Mouse (Mus musculus) large intestine, adult 2 months (tissue): ENCODE results near the gene Evx1. TPM values are rescaled to one million over a fixed set of nuclear protein-coding genes. Genes with fewer than 3 reads are reported as not detected.

Experiments
- DNase-seq: peaks from one replicate; pipeline ENCODE4 v3.0.0-alpha.2; 2012; ENCODE audit warnings: low read depth, low spot score
- WGBS: fragments of 180-500 bp; shearing (Covaris S2); methylation state at CpG from one replicate; pipeline ENCODE4 v1.1.7; 2018; 5-methylcytosine and 5-hydroxymethylcytosine counted together
- polyA plus RNA-seq: library from polyadenylated mRNA; depleted of rRNA; stranded (reverse); fragments of >200 nt; gene quantifications from 2 replicates; pipeline ENCODE4 v1.2.3, GENCODE M21; 2012

Evx1 gene
- polyA plus RNA-seq, 1 experiment, result not detected

- 87% methylated on average over 5 of the region's 5 CpGs for WGBS
- no peak for DNase-seq
Observed at GRCm38 (mm10) chr6:52283896-52284295, 29.4 kb upstream of the Evx1 start.

- no peak for DNase-seq
Observed at GRCm38 (mm10) chr6:52290186-52290585, 23.1 kb upstream of the Evx1 start.

GRCm38 (mm10) chr6:52291021-52291860 is 22.1 kb upstream of the Evx1 start:
- no peak for DNase-seq
- 7% methylated on average over 45 of the region's 45 CpGs for whole genome bisulfite sequencing

More at GRCm38 (mm10) chr6:52290186-52290585, 23.1 kb upstream of the Evx1 start:
- WGBS, result 29% methylated on average over 12 of the region's 12 CpGs

GRCm38 (mm10) chr6:52292328-52292727 is 21.0 kb upstream of the Evx1 start:
- DNase-seq, result no peak
- WGBS, result 83% methylated on average over 7 of the region's 7 CpGs

GRCm38 (mm10) chr6:52294616-52295015 is 18.7 kb upstream of the Evx1 start:
- no peak for DNase-seq
- 37% methylated on average over 6 of the region's 6 CpGs for WGBS

GRCm38 (mm10) chr6:52298511-52298910 is 14.8 kb upstream of the Evx1 start:
- WGBS, result 38% methylated on average over 4 of the region's 4 CpGs
- DNase-seq, result no peak

GRCm38 (mm10) chr6:52300806-52301205 is 12.5 kb upstream of the Evx1 start:
- no peak for DNase-seq
- WGBS, result 81% methylated on average over 4 of the region's 4 CpGs

GRCm38 (mm10) chr6:52303426-52303825 is 9.9 kb upstream of the Evx1 start:
- WGBS, result 66% methylated on average over 3 of the region's 3 CpGs
- no peak for DNase-seq

GRCm38 (mm10) chr6:52305877-52306389 is 7.4 kb upstream of the Evx1 start:
- DNase-seq, result no peak
- WGBS, result 2% methylated on average over 30 of the region's 30 CpGs

- DNase-seq, result no peak
- 73% methylated on average over 10 of the region's 10 CpGs for WGBS
Observed at GRCm38 (mm10) chr6:52309766-52310165, 3.5 kb upstream of the Evx1 start.

GRCm38 (mm10) chr6:52310366-52310765 is 2.9 kb upstream of the Evx1 start:
- DNase-seq, result no peak
- WGBS, result 13% methylated on average over 24 of the region's 24 CpGs

GRCm38 (mm10) chr6:52311661-52312557 is 1.4 kb upstream of the Evx1 start:
- no peak for DNase-seq
- 56% methylated on average over 6 of the region's 6 CpGs for WGBS

- no peak for DNase-seq
- WGBS, result 46% methylated on average over 8 of the region's 8 CpGs
Observed at GRCm38 (mm10) chr6:52312558-52312915, 761 bp upstream of the Evx1 start.

GRCm38 (mm10) chr6:52314304-52315100 is 1.2 kb downstream of the Evx1 start:
- DNase-seq, result no peak

GRCm38 (mm10) chr6:52315441-52316412 is 2.4 kb downstream of the Evx1 start:
- no peak for DNase-seq
- 49% methylated on average over 27 of the region's 27 CpGs for WGBS

More at GRCm38 (mm10) chr6:52314304-52315100, 1.2 kb downstream of the Evx1 start:
- 4% methylated on average over 27 of the region's 27 CpGs for WGBS

GRCm38 (mm10) chr6:52316413-52317184 is 3.3 kb downstream of the Evx1 start:
- no peak for DNase-seq
- 31% methylated on average over 81 of the region's 81 CpGs for WGBS

- DNase-seq, result no peak
- 68% methylated on average over 14 of the region's 14 CpGs for whole genome bisulfite sequencing
Observed at GRCm38 (mm10) chr6:52317461-52318180, 4.3 kb downstream of the Evx1 start.
